Mouse (Mus musculus) hindbrain, embryonic 16.5 days (tissue): ENCODE results near the gene Dmpk. TPM values are rescaled to one million over a fixed set of nuclear protein-coding genes. Genes with fewer than 3 reads are reported as not detected.

Experiments
- ATAC-seq: fragments of 200-750 bp; cut with Nextera tagmentation; 2 replicates; pipeline ENCODE4 v1.8.0; 2017; ENCODE audit warnings: moderate TSS enrichment, moderate library complexity
- H3K27ac ChIP-seq: fragments of 300-500 bp; sonication (generic); 2 replicates; pipeline ENCODE4 v1.5.1; 2014; ENCODE audit warnings: low read depth, mild to moderate bottlenecking, control low read depth, low read length, moderate library complexity
- H3K27me3 ChIP-seq: fragments of 300-500 bp; sonication (generic); replicated peaks from 2 replicates; pipeline ENCODE4 v1.6.1; 2014; ENCODE audit warnings: low read length; ENCODE audit not compliant: control insufficient read depth, insufficient read depth
- H3K36me3 ChIP-seq: fragments of 300-500 bp; sonication (generic); 2 replicates; pipeline ENCODE4 v1.6.1; 2014; ENCODE audit warnings: mild to moderate bottlenecking, low read length, moderate library complexity, mixed read lengths; ENCODE audit not compliant: control insufficient read depth, insufficient read depth
- H3K4me1 ChIP-seq: fragments of 300-500 bp; sonication (generic); 2 replicates; pipeline ENCODE4 v1.6.1; 2014; ENCODE audit warnings: low read depth, low read length; ENCODE audit not compliant: control insufficient read depth, insufficient read depth
- H3K4me2 ChIP-seq: fragments of 300-500 bp; sonication (generic); 2 replicates; pipeline ENCODE4 v1.6.1; 2014; ENCODE audit warnings: mild to moderate bottlenecking, low read length, control low read depth, moderate library complexity
- H3K4me3 ChIP-seq: fragments of 300-500 bp; sonication (generic); 2 replicates; pipeline ENCODE4 v1.5.1; 2014; ENCODE audit warnings: mild to moderate bottlenecking, low read length, control low read depth, moderate library complexity
- H3K9ac ChIP-seq: fragments of 300-500 bp; sonication (generic); 2 replicates; pipeline ENCODE4 v1.6.1; 2014; ENCODE audit warnings: low read depth, mild to moderate bottlenecking, control low read depth, low read length, moderate library complexity
- H3K9me3 ChIP-seq: fragments of 300-500 bp; sonication (generic); 2 replicates; pipeline ENCODE4 v1.6.1; 2014; ENCODE audit warnings: mild to moderate bottlenecking, low read length, moderate library complexity; ENCODE audit not compliant: control insufficient read depth
- WGBS: fragments of 180-500 bp; shearing (Covaris S2); extraction: QIAGEN DNeasy Blood & Tissue Kit; methylation state at CpG from one replicate; pipeline ENCODE4 v1.1.7; 2014; 5-methylcytosine and 5-hydroxymethylcytosine counted together
- polyA plus RNA-seq: library from polyadenylated mRNA; unstranded; fragments of >200 nt; fragmentation: Nextera tagmentation; extraction: Ambion mirVana; gene quantifications from 2 replicates; pipeline ENCODE4 v1.2.1, GENCODE M21; 2015

Gene Dmpk
- polyA plus RNA-seq, 1 experiment from 2014 or later: 8.0 TPM

GRCm38 (mm10) chr7:19054047-19054776, 29.4 kb upstream of the Dmpk start, which contains the start of gene Rsph6a:
TSS of gene Rsph6a (plus strand) at chr7:19054690.
- peak within 1 kb of the TSS; percentile 31 for H3K4me3 ChIP-seq
- no peaks in the 10 kb centered on the region; the same call in 1 of the 2 replicates for H3K4me1 ChIP-seq
- peak within 1 kb of the TSS; percentile 56 for H3K9ac ChIP-seq
- WGBS: 21% methylated on average over 33 of the region's 33 CpGs
- peak within 1 kb of the TSS; percentile 45 for H3K27ac ChIP-seq
- ATAC-seq: peak; percentile 78
- H3K27me3 ChIP-seq: no peaks in the 10 kb centered on the region
- H3K4me2 ChIP-seq: peak within 1 kb of the TSS; percentile 57
- no peaks in the 10 kb centered on the region for H3K9me3 ChIP-seq
- peaks cover 21% of the 10 kb centered on the region for H3K36me3 ChIP-seq

GRCm38 (mm10) chr7:19054777-19055076, 28.9 kb upstream of the Dmpk start:
- H3K9ac ChIP-seq: peak overlapping the region; percentile 56; the same call in 1 of the 2 replicates
- H3K4me3 ChIP-seq: peak overlapping the region; percentile 31
- ATAC-seq: peak; percentile 35
- no peak overlapping the region for H3K27ac ChIP-seq
- peak overlapping the region; percentile 57 for H3K4me2 ChIP-seq
- peaks cover 16% of the 10 kb centered on the region for H3K36me3 ChIP-seq
- H3K4me1 ChIP-seq: no peaks in the 10 kb centered on the region; the same call in 1 of the 2 replicates
- H3K9me3 ChIP-seq: no peaks in the 10 kb centered on the region
- WGBS: 62% methylated on average over 9 of the region's 9 CpGs
- H3K27me3 ChIP-seq: no peaks in the 10 kb centered on the region

- 89% methylated on average over 8 of the region's 8 CpGs for WGBS
- Histone ChIP-seq H3K36me3 (peaks cover 12% of the 10 kb centered on the region), H3K4me1 (no peaks in the 10 kb centered on the region; the same call in 1 of the 2 replicates), H3K27ac (no peak overlapping the region), H3K27me3 (no peaks in the 10 kb centered on the region), H3K9ac (no peak overlapping the region; the same call in 1 of the 2 replicates), H3K4me2 (no peak overlapping the region), H3K4me3 (no peak overlapping the region), H3K9me3 (no peaks in the 10 kb centered on the region)
- no peak for ATAC-seq
Observed at GRCm38 (mm10) chr7:19055108-19055507, 28.5 kb upstream of the Dmpk start.

- Histone ChIP-seq H3K9ac (no peak overlapping the region), H3K27me3 (no peaks in the 10 kb centered on the region), H3K9me3 (no peaks in the 10 kb centered on the region), H3K27ac (no peak overlapping the region), H3K36me3 (0 out of 2 replicates have a peak, but pooled peaks cover 2% of the 10 kb centered on the region), H3K4me3 (no peak overlapping the region), H3K4me2 (no peak overlapping the region), H3K4me1 (no peaks in the 10 kb centered on the region; the same call in 1 of the 2 replicates)
- ATAC-seq: no peak
- WGBS: 91% methylated on average over 10 of the region's 10 CpGs
Observed at GRCm38 (mm10) chr7:19057405-19057804, 26.2 kb upstream of the Dmpk start.

GRCm38 (mm10) chr7:19065896-19066295, 17.8 kb upstream of the Dmpk start:
- no peaks in the 10 kb centered on the region for H3K4me1 ChIP-seq
- H3K9me3 ChIP-seq: no peaks in the 10 kb centered on the region
- peaks cover 19% of the 10 kb centered on the region for H3K27me3 ChIP-seq
- WGBS: 53% methylated on average over 13 of the region's 13 CpGs
- H3K4me2 ChIP-seq: peak overlapping the region; percentile 36
- H3K4me3 ChIP-seq: 0 out of 2 replicates have a peak overlapping the region, but pooled peaks have one; percentile 2
- H3K36me3 ChIP-seq: no peaks in the 10 kb centered on the region
- ATAC-seq: peak; percentile 41; the same call in 1 of the 2 replicates
- no peak overlapping the region for H3K27ac ChIP-seq
- H3K9ac ChIP-seq: no peak overlapping the region

GRCm38 (mm10) chr7:19067063-19067462, 16.6 kb upstream of the Dmpk start:
- Histone ChIP-seq H3K27me3 (peaks cover 19% of the 10 kb centered on the region), H3K27ac (no peak overlapping the region), H3K36me3 (no peaks in the 10 kb centered on the region), H3K4me1 (no peaks in the 10 kb centered on the region), H3K4me3 (no peak overlapping the region), H3K4me2 (no peak overlapping the region), H3K9ac (no peak overlapping the region), H3K9me3 (no peaks in the 10 kb centered on the region)
- WGBS: 48% methylated on average over 14 of the region's 14 CpGs
- ATAC-seq: no peak

- ATAC-seq: no peak
Observed at GRCm38 (mm10) chr7:19067935-19068334, 15.7 kb upstream of the Dmpk start.

GRCm38 (mm10) chr7:19068707-19069106, 14.9 kb upstream of the Dmpk start:
- no peak for ATAC-seq
- Histone ChIP-seq H3K36me3 (no peaks in the 10 kb centered on the region), H3K4me2 (no peak overlapping the region), H3K4me3 (no peak overlapping the region), H3K27ac (no peak overlapping the region), H3K9ac (no peak overlapping the region), H3K27me3 (peaks cover 19% of the 10 kb centered on the region), H3K9me3 (no peaks in the 10 kb centered on the region), H3K4me1 (no peaks in the 10 kb centered on the region)
- WGBS: 9% methylated on average over 2 of the region's 2 CpGs

More at GRCm38 (mm10) chr7:19067935-19068334, 15.7 kb upstream of the Dmpk start:
- no peak overlapping the region for H3K4me3 ChIP-seq
- H3K9ac ChIP-seq: no peak overlapping the region
- no peaks in the 10 kb centered on the region for H3K36me3 ChIP-seq
- no peak overlapping the region for H3K27ac ChIP-seq
- 69% methylated on average over 14 of the region's 14 CpGs for WGBS
- no peaks in the 10 kb centered on the region for H3K4me1 ChIP-seq
- H3K4me2 ChIP-seq: no peak overlapping the region
- no peaks in the 10 kb centered on the region for H3K9me3 ChIP-seq
- peaks cover 19% of the 10 kb centered on the region for H3K27me3 ChIP-seq

- ATAC-seq: no peak
- H3K9ac ChIP-seq: no peak overlapping the region
Observed at GRCm38 (mm10) chr7:19069500-19069899, 14.1 kb upstream of the Dmpk start.

More at GRCm38 (mm10) chr7:19069500-19069899, 14.1 kb upstream of the Dmpk start:
- Histone ChIP-seq H3K4me3 (no peak overlapping the region), H3K27ac (no peak overlapping the region), H3K4me1 (no peaks in the 10 kb centered on the region), H3K36me3 (no peaks in the 10 kb centered on the region), H3K4me2 (no peak overlapping the region), H3K27me3 (peaks cover 15% of the 10 kb centered on the region), H3K9me3 (no peaks in the 10 kb centered on the region)
- WGBS: 53% methylated on average over 3 of the region's 3 CpGs
